Mouse (Mus musculus): ENCODE data around the gene Gm10638. TPM values are rescaled to one million over a fixed set of nuclear protein-coding genes. Genes with fewer than 3 reads are reported as not detected.

The Gm10638 gene
- polyA plus RNA-seq, 1 experiment, result 1.8 TPM

DNA sequence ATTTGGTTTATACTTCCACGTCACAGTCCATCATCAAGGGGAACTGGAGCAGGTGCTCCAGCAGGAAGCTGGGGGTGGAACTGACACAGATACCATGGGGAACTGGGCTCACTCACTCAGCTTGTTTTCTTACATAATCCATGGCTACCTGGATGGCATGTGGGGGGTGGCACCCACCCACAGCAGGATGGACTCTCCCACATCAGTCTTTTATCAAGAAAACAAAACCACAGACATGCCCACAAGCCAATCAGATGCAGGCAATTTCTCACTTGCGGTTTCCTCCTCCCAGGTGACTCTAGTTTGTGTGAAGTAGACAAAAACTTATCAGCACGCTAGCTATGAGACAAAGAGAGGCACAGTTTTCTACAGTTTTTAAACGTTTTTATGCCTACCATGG, 37.6 kb upstream of the Gm10638 start:
- peaks cover 17% of the 10 kb centered on the region for H3K4me1 ChIP-seq (ENCODE audit: control insufficient read depth, insufficient read depth, low read length)
- no peak overlapping the region for H3K27ac ChIP-seq (ENCODE audit: insufficient read depth, low read length)
- 69% methylated on average over 4 of the region's 4 CpGs for WGBS
- DNase-seq, result no peak
- H3K4me3 ChIP-seq (replicated peaks; ENCODE audit: insufficient read depth, low read depth, low read length), result no peak overlapping the region
- no peaks in the 10 kb centered on the region for H3K27me3 ChIP-seq (ENCODE audit: control insufficient read depth, insufficient read depth, low read length)
- TF ChIP-seq CTCF (IDR thresholded peaks at IDR 0.05; ENCODE audit: borderline replicate concordance, insufficient read depth, low read depth, low read length), result no peak
- no peak for TF ChIP-seq POLR2A (IDR thresholded peaks at IDR 0.05; ENCODE audit: borderline replicate concordance, insufficient read depth, low read length)

- WGBS, result 85% methylated on average over 3 of the region's 3 CpGs
- Histone ChIP-seq H3K4me1 (ENCODE audit: control insufficient read depth, insufficient read depth, low read length) (peaks cover 23% of the 10 kb centered on the region), H3K4me3 (replicated peaks; ENCODE audit: insufficient read depth, low read depth, low read length) (no peak overlapping the region), H3K27me3 (ENCODE audit: control insufficient read depth, insufficient read depth, low read length) (no peaks in the 10 kb centered on the region), H3K27ac (ENCODE audit: insufficient read depth, low read length) (no peak overlapping the region)
- TF ChIP-seq POLR2A (IDR thresholded peaks at IDR 0.05; ENCODE audit: borderline replicate concordance, insufficient read depth, low read length) (no peak), CTCF (IDR thresholded peaks at IDR 0.05; ENCODE audit: borderline replicate concordance, insufficient read depth, low read depth, low read length) (no peak)
- DNase-seq, result no peak
Measured at GRCm38 (mm10) chr8:86712594-86712993, 32.9 kb upstream of the Gm10638 start.

- Histone ChIP-seq H3K27me3 (ENCODE audit: control insufficient read depth, insufficient read depth, low read length) (no peaks in the 10 kb centered on the region), H3K27ac (ENCODE audit: insufficient read depth, low read length) (no peak overlapping the region), H3K4me1 (ENCODE audit: control insufficient read depth, insufficient read depth, low read length) (peaks cover 19% of the 10 kb centered on the region), H3K4me3 (replicated peaks; ENCODE audit: insufficient read depth, low read depth, low read length) (no peak overlapping the region)
- DNase-seq, result peak; percentile 40 to 75
- TF ChIP-seq POLR2A (IDR thresholded peaks at IDR 0.05; ENCODE audit: borderline replicate concordance, insufficient read depth, low read length), result no peak
- TF ChIP-seq CTCF (IDR thresholded peaks at IDR 0.05; ENCODE audit: borderline replicate concordance, insufficient read depth, low read depth, low read length), result no peak
- WGBS, result 25% methylated on average over 14 of the region's 14 CpGs
Measured at GRCm38 (mm10) chr8:86713407-86714188, 31.9 kb upstream of the Gm10638 start.

DNA sequence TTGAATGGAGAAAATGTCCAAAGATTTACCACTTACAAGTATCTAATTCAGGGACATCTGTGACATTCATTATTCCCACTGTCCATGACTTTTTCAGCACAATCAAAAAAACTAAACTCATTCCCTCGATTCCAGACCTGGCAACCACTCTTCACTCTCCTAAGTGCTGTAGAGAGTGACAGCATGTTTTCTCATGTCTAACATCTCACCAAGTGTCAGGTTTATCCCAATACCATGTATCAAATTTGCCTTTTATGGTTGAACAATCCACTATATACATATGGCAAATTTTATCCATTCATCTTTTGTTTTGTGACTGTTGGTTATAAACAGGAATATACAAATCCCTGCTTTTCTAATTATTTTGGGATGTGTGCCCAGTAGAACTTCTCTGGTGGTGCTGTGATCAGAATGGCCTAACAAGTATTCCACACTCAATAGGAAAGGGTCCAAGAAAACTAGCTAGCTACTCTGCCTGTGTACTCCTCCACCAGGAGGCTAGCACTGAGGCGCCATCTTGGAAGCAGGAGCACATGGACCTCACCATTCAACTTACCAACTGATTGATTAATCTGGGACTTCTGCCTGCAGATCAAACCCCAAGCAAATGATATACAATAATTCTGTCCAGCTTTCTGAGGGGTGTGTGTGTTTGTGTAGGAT, 27.0 kb upstream of the Gm10638 start:
- no peak for DNase-seq
- H3K4me1 ChIP-seq (ENCODE audit: control insufficient read depth, insufficient read depth, low read length), result peaks cover 7% of the 10 kb centered on the region
- TF ChIP-seq CTCF (IDR thresholded peaks at IDR 0.05; ENCODE audit: borderline replicate concordance, insufficient read depth, low read depth, low read length) (no peak), POLR2A (IDR thresholded peaks at IDR 0.05; ENCODE audit: borderline replicate concordance, insufficient read depth, low read length) (no peak)
- H3K27ac ChIP-seq (ENCODE audit: insufficient read depth, low read length), result no peak overlapping the region
- H3K27me3 ChIP-seq (ENCODE audit: control insufficient read depth, insufficient read depth, low read length), result no peaks in the 10 kb centered on the region
- no peak overlapping the region for H3K4me3 ChIP-seq (replicated peaks; ENCODE audit: insufficient read depth, low read depth, low read length)
- WGBS, result 70% methylated on average over 2 of the region's 2 CpGs

GRCm38 (mm10) chr8:86719368-86719767, 26.1 kb upstream of the Gm10638 start:
- no peak overlapping the region for H3K27ac ChIP-seq (ENCODE audit: insufficient read depth, low read length)
- H3K27me3 ChIP-seq (ENCODE audit: control insufficient read depth, insufficient read depth, low read length), result no peaks in the 10 kb centered on the region

DNA sequence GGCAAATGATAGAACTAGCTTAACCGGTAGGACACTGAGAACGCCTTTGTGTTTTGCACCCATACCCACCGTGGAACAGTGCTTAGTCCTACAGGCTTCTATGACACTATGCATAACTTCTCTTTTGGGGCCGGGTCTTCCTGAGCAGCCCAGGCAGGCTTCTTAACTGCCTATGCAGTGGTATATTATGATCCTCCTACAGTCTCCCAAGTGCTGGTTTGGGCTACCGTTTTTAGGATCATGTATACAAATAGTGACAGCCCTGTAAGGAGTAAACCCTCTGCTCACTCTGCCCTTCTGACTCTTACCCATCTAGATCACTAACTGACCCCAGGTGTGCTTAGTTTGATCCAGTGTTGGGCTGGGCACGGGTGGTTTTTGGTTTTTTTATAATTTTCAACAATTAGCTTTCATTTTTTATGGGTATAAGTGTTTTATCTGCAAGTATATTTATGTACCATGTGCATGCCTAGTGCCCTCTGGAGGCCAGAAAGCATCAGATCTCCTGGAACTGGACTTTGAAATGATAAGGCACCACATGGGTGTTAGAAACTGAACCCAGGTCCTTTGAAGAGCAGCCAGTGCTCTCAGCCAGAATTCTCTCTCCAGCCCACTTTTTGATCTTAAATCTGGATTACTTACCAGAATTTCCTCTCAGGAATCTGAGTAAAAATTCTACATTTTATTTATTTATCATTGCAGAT, 24.6 kb upstream of the Gm10638 start:
- 89% methylated on average over 6 of the region's 6 CpGs for WGBS
- no peak for DNase-seq
- Histone ChIP-seq H3K27ac (ENCODE audit: insufficient read depth, low read length) (no peak overlapping the region), H3K4me3 (replicated peaks; ENCODE audit: insufficient read depth, low read depth, low read length) (no peak overlapping the region), H3K27me3 (ENCODE audit: control insufficient read depth, insufficient read depth, low read length) (no peaks in the 10 kb centered on the region), H3K4me1 (ENCODE audit: control insufficient read depth, insufficient read depth, low read length) (no peaks in the 10 kb centered on the region)
- TF ChIP-seq POLR2A (IDR thresholded peaks at IDR 0.05; ENCODE audit: borderline replicate concordance, insufficient read depth, low read length) (no peak), CTCF (IDR thresholded peaks at IDR 0.05; ENCODE audit: borderline replicate concordance, insufficient read depth, low read depth, low read length) (no peak)

More at GRCm38 (mm10) chr8:86719368-86719767, 26.1 kb upstream of the Gm10638 start:
- Histone ChIP-seq H3K4me3 (replicated peaks; ENCODE audit: insufficient read depth, low read depth, low read length) (no peak overlapping the region), H3K4me1 (ENCODE audit: control insufficient read depth, insufficient read depth, low read length) (peaks cover 1% of the 10 kb centered on the region; the same call in 1 of the 2 replicates)
- no peak for TF ChIP-seq POLR2A (IDR thresholded peaks at IDR 0.05; ENCODE audit: borderline replicate concordance, insufficient read depth, low read length)
- WGBS, result 59% methylated on average over 1 of the region's 1 CpGs
- DNase-seq, result no peak

GRCm38 (mm10) chr8:86721490-86721889, 24.0 kb upstream of the Gm10638 start:
- Histone ChIP-seq H3K4me3 (replicated peaks; ENCODE audit: insufficient read depth, low read depth, low read length) (no peak overlapping the region), H3K27me3 (ENCODE audit: control insufficient read depth, insufficient read depth, low read length) (no peaks in the 10 kb centered on the region), H3K4me1 (ENCODE audit: control insufficient read depth, insufficient read depth, low read length) (no peaks in the 10 kb centered on the region), H3K27ac (ENCODE audit: insufficient read depth, low read length) (no peak overlapping the region)
- DNase-seq, result no peak
- WGBS, result 83% methylated on average over 2 of the region's 2 CpGs
- TF ChIP-seq CTCF (IDR thresholded peaks at IDR 0.05; ENCODE audit: borderline replicate concordance, insufficient read depth, low read depth, low read length), result no peak
- TF ChIP-seq POLR2A (IDR thresholded peaks at IDR 0.05; ENCODE audit: borderline replicate concordance, insufficient read depth, low read length), result no peak
